Mouse (Mus musculus) midbrain, embryonic 11.5 days (tissue): Measurements from ENCODE around the gene Fam240a. TPM values are rescaled to one million over a fixed set of nuclear protein-coding genes. Genes with fewer than 3 reads are reported as not detected.

Experiments used
- microRNA-seq: library from miRNA; unstranded; fragments of <30 nt; microRNA quantifications from one replicate; pipeline ENCODE4, GENCODE M21; 2017
- polyA plus RNA-seq: library from polyadenylated mRNA; unstranded; fragments of >200 nt; fragmentation: Nextera tagmentation; extraction: Ambion mirVana; gene quantifications from 2 replicates; pipeline ENCODE4 v1.2.1, GENCODE M21; 2014

Fam240a gene
- polyA plus RNA-seq, 1 experiment from 2014 or later = not detected

Small RNAs within 50 kb of the gene (microRNA-seq; reads per million reads assigned to microRNA genes)
- gene Gm24269 = not detected

Other genes with a start within 250 kb of the Fam240a start
- 0.48 and 0.63 TPM in 2 replicates for gene Myl3, start 175.0 kb downstream of the Fam240a start, polyA plus RNA-seq
- gene Pth1r, start 169.7 kb downstream of the Fam240a start, polyA plus RNA-seq = 17.0 and 20.3 TPM in 2 replicates
- not detected in 2 replicates for gene Prss42, start 118.7 kb downstream of the Fam240a start, polyA plus RNA-seq
- gene Prss44, start 102.9 kb downstream of the Fam240a start, polyA plus RNA-seq = not detected in 2 replicates
- not detected in 2 replicates for gene Prss43, start 90.2 kb downstream of the Fam240a start, polyA plus RNA-seq
- gene Prss45, start 82.3 kb downstream of the Fam240a start, polyA plus RNA-seq = 0.14 TPM in 1 of 2 replicates, not detected in the other
- 0.11 TPM in 1 of 2 replicates, not detected in the other for gene Prss46, start 72.4 kb downstream of the Fam240a start, polyA plus RNA-seq
- gene Prss50, start 58.9 kb downstream of the Fam240a start, polyA plus RNA-seq = 0.37 TPM in 1 of 2 replicates, not detected in the other
- gene Als2cl, start 37.0 kb downstream of the Fam240a start, polyA plus RNA-seq = 0.54 and 0.71 TPM in 2 replicates
- 0.18 and 0.22 TPM in 2 replicates for gene Tmie, start 36.7 kb downstream of the Fam240a start, polyA plus RNA-seq
- not detected in 2 replicates for gene Tdgf1, start 29.3 kb upstream of the Fam240a start, polyA plus RNA-seq
- 0.04 TPM in 1 of 2 replicates, not detected in the other for gene Lrrc2, start 34.7 kb upstream of the Fam240a start, polyA plus RNA-seq
- 0.11 TPM in 2 replicates for gene Rtp3, start 73.7 kb upstream of the Fam240a start, polyA plus RNA-seq
- gene Ltf, start 102.4 kb upstream of the Fam240a start, polyA plus RNA-seq = 0.27 and 0.44 TPM in 2 replicates
- 1.9 and 2.1 TPM in 2 replicates for gene Ccrl2, start 140.7 kb upstream of the Fam240a start, polyA plus RNA-seq
- gene Lrrfip2, start 200.7 kb upstream of the Fam240a start, polyA plus RNA-seq = 46.3 and 49.9 TPM in 2 replicates